Mouse (Mus musculus): ENCODE data around the gene Pdhx.

Gene Pdhx

DNA sequence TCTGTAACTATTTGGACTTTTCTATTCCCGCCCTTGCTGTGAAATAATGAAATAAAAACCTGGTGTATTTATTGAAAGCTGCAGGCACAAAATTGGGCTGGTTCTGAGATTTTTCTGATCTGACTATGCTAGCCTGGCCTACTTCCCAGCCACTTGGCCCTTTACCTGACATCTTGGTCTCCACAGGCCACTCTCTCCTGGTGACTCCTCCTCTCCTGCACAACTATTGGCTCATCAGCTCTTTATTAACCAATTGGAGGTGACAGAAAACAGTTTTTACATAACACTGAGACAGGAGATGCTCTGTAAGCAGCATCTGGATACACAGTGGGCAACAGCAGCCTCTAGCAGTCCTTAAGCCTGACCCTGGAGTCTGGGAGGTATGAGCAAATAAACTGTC, 83.9 kb downstream of the Pdhx start:
- DNase-seq (ENCODE audit: low read depth, low spot score): no peak

DNA sequence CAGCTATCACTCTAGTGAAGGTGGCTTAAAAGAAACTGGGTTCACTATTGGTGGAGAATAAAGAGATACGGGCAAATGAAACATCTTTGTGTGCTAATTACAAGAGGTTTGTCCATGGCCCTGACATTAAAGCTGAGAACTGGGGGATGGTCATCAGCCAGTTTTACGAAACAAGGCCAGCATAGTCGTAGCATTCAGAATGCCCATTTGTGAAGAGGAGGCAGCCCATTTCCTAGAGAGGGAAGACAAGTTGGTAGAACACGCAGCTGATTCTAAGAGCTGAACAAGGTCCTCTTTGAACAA, 85.7 kb downstream of the Pdhx start:
- no peak for DNase-seq (ENCODE audit: low read depth, low spot score)

DNA sequence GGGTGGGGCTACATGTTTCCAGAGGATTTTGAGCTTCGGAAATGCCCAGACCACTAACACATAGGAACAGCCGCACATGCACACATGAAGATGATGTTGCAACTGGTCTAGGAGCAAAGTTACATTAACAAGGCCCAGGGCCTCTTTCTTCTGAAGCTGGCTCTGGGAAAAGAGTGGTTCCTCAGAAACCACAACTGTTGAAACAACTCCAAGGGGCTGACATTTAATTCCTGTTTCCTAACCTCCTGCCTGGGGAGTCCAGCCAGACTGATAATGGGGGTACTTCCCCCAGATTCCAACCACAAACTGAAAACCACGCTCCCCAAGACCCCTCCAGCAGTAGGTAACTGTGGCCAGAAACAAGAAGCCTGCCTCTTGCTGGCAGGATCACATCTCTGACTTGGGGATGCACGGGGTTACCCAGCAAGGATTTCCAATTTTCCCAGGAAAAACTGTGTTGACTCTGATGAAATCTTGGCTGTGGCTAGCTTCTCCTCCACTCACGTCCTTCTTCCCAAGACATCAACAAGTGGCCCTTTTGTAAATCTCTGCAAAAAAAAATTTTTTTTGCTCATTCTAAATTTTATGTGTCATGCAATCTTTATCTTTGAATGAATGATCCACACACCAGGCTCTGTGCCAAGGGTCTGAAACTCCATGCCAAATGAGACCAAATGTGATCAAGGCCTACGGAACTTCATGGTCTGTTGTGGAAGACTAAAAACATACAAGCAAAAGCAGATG, 86.2 kb downstream of the Pdhx start:
- no peak for DNase-seq (ENCODE audit: low read depth, low spot score)

DNA sequence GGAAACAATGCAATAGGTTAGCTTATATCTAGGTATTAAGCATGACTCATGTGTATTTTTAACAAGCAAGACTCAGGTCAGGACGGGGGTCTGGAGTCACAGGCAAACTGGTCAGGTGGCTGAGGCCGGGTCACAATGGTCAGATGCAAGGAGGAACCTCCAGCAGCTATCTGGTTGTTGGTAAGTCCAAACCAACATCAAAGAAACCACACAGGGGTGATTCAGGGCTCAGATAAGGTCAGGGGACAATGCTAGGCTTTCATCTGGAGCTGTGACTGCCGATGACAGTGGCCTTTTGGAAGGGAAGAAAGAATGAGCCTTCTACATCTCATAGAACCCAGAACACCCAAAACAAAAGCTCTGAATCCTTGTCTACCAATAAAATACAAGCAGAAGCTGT, 86.9 kb downstream of the Pdhx start:
- DNase-seq (ENCODE audit: low read depth, low spot score): no peak

DNA sequence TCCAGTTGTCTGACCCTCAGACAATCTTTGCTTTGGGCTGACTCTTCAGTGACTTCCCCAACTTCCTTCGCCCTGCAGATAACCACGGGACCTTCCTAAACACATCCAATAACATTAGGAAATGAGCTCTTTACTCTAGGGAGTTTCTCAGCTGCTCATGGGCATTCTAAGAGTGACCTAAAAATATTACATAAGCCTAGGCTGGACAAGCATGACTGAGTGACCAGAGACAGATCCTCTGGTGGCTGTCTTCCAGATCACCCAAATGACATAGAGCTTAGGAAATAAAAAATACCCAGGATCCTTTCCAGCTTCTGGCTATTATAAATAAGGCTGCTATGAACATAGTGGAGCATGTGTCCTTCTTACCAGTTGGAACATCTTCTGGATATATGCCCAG, 90.5 kb downstream of the Pdhx start:
- no peak for DNase-seq (ENCODE audit: low read depth, low spot score)

DNA sequence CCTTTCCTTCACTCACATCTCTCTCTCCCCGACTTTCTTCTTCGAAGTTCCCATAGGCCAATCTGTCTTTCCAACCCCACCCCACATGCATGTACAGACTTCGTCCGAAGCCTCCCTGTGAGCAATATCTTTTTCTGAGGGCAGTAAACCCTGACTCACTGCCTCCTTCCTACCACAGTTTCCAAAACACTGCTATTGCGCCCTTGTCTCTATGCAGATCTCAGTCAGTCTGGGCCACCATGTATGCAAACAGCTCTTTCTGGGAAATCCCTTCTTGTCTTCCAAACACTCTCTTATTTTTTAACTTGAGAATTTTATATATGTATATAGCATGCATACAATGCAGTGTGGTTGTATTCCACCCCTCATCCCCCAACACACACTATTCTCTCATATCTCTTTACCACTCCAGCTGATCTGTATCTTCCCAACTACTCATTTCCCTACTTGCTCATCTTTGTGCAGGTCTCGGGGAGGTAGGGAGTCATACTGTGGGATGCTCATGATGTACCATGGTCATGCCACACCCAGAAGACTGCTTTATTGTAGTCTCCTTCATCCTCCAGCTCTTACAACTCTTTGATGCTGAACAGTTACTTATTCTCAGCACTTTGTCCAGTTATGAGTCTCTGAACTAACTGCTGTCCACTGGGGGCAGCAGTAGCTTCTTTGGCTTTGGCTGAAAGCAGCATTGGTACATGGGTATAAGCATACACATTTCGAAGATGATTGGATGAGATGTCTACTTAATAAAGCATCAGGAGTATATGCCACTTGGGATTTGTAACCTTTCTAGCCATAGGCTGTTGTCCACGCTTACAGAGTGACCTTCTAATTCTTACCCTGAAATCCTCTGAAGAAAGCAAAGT, 91.6 kb downstream of the Pdhx start:
- DNase-seq (ENCODE audit: low read depth, low spot score): no peak

DNA sequence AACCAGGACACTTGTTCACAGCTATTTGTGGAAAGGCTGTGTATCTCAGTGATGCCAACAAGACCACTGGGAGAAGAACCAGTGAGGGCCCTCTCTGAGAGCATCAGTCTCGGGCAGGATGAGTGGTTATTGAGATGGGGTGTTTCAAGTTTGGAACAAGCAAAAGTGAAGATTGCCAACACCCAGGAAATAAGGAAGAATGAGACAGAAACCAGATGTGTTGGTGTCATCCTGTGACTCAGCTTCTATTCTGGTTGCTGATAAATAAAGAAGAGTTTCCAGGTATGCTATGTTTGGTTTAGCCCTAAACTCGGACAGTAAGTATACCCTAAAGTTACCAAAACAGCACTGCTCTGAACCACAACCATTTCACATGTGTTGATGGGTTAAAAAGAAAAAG, 92.4 kb downstream of the Pdhx start:
- DNase-seq (ENCODE audit: low read depth, low spot score): no peak

DNA sequence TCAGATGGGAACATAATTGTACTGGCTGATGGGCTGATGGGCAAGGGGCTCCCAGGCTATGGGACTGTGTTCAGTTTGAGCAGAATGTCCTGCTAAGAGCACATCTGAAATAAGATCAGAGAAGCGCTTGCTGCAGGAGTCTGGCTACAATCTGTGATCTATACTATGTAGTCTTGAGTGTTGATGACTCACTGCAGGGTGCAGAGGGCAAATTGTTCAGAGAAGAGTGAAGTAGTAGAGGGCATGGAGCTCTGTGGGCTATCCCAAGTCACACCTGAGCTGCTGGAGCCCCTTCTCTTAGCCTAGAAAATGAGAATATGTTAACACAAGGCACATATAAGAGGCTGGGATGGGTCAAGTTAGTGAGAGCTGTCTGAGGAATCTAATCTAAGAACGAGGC, 93.8 kb downstream of the Pdhx start:
- DNase-seq (ENCODE audit: low read depth, low spot score): no peak

DNA sequence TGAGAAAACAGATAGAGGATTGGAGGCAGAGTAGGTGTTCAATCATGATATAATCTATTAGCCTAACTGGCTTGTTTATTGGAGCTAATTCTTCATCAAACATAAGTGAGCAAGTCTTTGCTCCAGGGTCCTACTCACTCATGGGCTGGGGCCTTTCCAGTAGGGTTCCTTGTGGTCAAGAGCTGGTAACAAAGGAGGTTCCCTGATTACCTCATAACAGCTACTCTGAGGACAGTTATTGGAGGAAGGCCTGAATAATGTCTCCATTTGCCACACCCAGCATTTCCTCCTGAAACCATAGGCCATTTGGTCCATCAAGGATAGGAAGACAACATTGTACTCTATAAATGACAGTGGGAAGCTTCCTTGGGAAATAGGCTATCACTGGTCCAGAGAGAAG, 94.2 kb downstream of the Pdhx start:
- no peak for DNase-seq (ENCODE audit: low read depth, low spot score)

DNA sequence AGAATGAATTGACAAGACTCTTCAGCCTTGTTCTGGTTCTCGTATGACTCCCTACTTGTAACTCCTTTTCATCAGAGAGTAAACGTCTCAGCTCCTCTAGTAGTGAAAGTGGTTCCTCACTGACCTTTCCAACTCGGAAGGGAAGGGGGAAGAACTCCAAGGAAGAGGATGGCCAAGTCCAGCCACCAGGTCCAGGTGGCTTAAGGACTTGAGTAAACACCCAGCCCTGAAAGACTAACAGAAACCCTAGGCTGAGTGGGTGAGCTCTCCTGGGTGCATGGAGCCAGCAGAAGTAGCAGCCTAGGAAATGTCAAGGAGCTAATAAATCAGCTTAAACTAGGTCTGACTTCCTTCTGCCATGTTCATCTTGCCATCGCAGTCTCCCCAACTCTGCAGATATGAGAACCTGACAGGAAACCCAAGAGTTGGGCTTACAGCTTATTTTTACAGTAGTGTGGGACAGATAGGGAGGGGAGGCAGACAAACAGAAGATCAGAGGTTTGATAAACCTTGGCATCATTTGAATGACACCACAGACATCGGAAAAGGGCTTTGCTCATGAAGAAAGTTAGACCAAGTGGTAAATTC, 97.9 kb downstream of the Pdhx start:
- no peak for DNase-seq (ENCODE audit: low read depth, low spot score)

DNA sequence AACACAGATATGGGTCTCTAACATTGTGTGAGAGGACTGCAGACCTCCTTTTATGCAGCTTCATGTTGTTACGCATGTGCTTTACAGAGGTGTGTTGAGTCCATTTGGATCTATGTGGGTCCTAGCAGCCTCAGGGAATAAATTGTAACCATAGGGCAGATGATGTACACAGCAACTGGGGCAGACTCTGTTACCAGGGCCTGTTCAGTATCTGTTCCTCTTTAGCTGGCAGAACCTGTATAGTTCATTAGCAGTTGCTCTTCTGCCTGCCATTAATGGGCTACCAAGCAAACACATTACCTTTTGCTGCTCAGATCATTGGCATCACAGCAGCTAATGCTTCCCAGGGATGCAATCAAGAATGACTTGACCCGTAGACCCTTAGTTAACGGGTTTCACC, 100.2 kb downstream of the Pdhx start:
- no peak for DNase-seq (ENCODE audit: low read depth, low spot score)

DNA sequence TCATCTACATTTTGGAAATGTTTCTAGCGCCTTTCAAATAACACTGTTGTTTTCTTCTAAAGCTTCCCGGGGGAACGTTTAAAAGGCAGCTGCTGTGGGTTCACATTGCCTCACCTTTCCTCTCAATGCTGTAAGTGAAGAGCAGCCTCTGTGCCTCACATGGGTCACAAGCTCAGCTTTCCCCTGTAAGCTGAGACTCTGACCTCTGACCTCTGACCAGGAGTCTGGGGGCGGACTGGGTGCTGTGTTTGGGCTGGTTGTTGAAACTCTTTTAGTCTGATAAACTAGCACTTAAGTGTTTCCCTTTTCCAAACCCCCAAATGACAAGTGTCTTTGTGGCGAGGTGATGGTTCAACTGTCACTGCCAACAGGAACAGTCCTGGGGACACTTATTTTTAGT, 100.7 kb downstream of the Pdhx start:
- DNase-seq (ENCODE audit: low read depth, low spot score): no peak

DNA sequence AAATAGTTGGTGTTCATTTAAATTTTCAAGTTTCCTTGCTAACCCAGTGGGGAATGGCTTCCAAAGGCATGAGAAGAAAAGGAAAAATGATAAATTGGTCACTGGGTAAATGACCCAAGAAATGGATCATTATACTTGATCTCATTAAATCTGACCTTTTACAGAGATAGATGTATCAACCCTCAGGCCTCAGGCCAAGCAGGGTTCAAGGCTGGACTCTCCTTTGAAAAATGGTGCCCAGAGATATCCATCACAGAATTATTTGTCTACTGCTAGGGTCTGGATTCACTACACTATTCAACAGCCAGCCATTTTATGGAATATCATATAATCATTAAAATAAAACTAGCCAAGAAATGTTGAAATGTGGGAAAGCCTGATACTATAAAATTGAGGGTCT, 101.4 kb downstream of the Pdhx start:
- no peak for DNase-seq (ENCODE audit: low read depth, low spot score)
